Mouse (Mus musculus) frontal cortex, postnatal 25 days (tissue): ENCODE measurements at regions not wholly inside any gene's neighbourhood (a gene's known extent, or its start where the extent isn't known, plus 50 kb on each side); places are given as distances from the start of the nearest gene placed in this dataset.

ENCODE experiments used
- DNase-seq, 2 experiments: peaks; one replicate each; pipeline ENCODE4 v3.0.0; 2022; ENCODE audit warnings: low spot score in 2 of 2

DNA sequence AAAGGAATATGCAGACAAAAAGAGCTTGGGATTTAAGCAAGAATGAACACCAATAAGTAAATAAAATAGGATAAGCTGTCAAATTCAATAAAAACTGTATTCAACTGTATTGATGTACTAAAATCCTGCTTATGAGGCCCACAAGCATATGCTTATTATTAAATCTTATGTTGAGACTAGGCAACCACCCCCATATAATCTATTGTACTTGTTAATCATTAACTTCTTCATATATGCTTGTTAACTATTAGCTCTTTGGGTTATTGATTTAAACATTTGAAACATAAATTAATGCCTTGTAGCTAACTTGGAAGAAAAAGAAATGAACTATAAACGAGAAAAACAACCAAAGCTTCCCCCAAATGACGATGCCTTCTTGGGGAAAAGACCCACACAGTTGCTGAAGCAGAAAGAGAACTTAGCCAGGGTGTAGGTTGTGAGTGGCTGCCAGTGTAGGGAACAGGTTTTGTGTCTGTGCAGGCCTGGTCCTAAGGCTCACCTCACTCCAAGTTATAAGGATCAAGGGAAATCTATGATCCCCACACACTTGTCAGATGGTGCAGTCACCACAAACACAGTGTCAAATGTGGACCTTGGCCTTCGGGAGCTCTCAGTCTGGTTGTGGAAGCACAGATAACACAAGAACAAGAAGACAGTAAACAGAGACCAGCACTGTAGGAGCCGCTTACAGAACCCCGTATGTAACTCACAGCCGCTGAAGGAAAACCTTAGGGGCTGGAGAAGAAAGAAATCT lies 71.8 kb upstream of the Cited2 start:
- DNase-seq: no peak

DNA sequence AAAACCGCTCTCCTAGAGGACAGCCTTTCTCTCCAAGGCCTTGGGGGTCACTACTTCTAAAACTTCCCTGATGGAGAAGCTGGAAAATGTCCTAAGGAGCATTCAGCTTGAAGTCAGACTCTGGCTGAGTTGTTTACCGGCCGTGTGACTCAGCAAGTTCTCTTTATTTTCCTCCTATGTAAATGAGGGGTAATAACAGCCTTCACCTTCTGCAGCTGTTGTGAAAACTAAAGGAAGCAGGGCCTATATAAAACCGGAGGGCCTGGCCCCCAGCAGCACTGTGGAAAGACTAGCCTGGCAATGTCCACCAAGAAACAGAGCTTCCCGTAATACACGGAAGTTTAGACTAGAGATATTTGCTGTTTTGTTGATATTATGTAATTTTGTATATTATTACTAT lies 69.7 kb upstream of the Cited2 start:
- no peak for DNase-seq

DNA sequence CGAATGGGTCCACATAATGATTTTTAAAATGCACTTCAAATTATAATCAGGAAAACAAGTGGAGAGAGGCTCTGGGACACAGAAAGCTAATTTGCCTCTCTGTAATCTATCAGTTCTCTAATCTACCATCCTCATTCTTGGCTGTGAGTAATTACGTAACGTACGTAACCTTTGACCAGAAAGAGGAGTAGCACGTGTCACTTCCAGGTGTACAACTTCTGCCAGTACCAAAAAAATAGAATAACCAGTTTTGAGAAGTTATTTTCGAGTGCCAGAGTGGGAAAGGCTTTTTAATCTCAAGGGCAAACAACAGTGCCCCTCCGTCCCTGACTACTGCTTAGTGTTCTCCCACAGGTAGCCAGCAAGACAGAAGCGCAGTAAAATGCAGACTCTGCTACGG lies 69.2 kb upstream of the Cited2 start:
- no peak for DNase-seq

DNA sequence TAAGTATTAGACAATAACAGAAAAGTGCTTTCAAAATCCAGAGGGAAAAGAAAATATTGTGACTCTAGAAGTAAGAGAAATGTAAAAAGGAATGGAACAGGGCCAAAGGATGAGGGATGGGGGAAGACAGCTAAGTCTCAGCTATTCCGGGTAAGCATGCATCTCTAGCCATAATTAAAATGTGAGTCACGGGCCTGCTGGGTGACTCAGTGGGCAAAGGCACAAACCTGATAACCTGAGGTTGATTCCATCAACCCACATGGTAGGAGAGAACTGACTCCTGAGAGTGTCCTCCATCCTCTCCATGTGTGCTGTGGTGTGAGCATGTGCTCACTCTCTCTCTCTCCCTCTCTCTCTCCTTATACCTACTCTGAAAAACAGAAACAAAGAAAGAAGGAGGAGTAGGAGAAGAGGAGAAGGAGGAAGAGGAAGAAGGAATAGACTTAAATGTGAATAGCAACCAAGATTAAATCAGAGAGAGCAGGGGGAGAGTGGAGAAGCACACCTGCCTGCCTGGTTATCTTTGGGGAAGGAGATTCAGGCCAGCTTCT lies 68.6 kb upstream of the Cited2 start:
- no peak for DNase-seq

DNA sequence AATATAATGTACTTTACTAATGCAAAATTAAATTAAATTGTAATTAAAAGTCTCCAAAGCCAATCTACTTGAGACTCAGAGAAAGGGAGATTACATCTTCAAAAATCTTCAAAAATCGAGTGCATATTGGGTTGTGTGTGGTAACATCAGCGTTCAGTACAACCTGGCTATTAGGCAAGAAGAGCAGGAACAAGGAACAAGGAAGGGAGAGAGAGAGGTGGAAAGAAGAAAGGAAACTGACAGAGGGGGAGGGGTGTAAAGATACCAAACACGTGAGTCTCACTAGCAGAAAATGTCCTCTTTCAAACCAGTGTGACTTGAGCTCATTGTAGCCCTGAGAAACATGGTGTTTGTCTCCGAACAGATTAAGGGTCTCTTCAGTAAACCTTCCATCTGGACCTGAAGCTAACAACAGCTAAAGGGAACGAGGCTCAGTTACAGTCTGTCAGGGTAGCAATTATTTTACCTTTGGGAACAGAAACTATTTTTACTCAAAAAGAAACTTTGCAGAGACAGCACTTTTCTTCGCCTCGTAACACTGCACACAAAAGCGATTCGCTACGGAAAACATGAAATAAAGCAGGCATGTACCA lies 67.5 kb upstream of the Cited2 start:
- no peak for DNase-seq

DNA sequence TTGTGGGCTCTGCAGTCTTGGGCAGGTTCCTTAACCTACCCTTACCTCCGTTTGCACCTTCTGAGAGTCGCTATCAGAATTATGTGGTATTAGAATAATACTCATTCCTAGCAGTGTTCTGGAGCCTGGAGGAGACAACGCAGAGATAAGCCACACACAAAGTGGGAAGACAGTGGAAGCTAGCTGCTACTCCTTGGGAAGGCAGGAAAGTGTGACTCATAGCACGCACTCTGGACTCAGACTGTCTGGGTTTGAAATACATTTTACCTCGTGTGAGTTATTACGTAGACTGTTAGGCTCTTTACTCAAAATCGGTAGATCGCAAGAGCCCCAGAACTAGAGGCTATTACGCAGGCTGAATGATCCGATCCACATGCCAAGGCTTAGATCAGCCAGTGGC lies 66.7 kb upstream of the Cited2 start:
- DNase-seq: no peak

DNA sequence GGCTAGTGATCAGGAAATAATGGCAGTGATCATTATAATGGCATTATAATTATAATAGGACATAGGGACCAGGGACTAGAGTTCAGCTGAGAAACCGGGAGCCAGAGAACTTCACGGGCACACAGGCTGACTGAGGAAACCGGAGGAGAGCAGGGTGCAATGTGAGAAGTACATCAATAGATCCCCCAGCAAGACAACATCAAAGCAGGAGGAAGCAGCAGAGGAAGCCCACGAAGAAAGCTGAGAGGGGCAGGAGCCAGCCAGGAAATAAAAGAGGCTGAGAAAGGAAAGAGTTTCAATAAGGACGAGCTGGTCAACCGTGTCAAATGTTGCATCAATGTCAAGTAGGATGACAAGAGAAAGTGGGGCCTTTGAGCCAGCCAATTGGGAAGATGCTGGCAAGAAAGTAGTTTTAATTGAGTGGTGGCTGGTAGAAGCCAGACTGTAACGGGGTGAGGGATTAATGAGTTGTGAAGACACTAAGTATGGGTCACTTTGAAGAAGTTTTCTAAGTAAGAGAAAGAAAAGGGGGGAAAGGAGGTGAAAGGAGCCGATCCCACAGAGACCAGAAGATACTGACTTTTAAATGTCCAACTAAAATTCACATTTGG lies 66.0 kb upstream of the Cited2 start:
- no peak for DNase-seq

DNA sequence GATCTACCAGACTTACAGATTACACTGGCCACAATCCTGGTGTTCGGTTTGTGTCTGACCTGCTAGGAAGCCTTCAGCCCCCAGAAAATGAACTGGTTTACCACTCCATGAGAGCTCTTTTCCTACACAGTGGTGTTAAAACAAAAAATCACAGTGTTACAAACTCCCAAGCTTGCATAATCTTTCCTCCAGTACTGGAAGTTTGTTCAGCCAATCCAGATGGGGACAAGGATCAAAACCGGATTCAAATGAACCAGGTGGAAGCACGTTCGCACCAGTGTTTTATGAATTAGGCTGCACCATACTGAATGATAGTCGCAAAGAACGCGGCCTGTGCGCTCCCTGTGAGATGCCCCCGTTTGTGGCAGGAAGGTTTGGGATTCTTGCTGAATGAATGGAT lies 63.4 kb upstream of the Cited2 start:
- no peak for DNase-seq

DNA sequence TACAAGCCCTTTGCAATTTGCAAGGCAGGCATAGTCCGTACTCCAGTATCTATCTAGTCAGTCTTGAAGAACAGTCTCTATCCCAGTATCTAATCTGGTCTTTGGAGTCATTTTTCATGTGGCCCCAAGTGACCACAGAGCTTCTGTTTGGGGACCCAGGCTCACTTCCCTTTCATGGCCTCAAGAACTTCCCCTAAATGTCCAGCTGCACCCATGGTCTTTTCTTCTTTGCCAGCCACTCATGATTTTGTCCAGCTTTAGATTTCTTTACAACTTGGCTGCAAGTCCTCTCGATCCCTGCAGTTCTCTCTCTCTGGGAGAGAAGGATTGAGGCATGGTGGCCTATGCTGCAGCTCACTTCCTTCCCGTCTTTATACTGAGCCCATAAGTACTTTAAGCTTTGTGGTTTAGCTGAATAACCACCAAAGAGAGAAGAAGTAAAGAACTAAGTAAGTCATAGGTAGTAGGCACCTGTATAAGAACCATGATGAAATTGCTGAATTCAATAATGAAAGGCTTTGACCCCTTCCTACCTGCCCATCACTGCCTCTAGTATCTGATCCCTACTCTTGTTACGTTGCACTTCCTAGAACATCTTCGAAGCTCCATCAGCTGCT lies 62.1 kb upstream of the Cited2 start:
- no peak for DNase-seq

DNA sequence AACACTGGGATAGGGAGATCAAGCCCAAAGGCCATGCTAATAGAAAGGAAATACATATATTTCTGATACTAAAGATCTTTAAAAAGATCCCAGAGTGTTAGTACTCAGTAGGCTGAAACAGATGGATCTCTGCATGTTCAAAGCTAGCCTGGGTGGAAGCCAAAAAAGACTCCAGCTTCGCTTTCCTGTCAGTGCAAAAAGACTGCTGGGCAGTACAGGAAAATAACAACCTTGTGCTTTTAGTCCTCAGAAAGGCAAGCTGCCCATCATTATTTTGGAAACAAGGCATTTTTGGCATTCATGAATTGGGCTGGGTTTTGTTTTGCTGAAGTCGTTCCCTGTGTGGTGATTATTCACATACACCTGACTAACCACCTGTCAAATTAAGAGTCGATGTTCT lies 56.9 kb upstream of the Cited2 start:
- no peak for DNase-seq

DNA sequence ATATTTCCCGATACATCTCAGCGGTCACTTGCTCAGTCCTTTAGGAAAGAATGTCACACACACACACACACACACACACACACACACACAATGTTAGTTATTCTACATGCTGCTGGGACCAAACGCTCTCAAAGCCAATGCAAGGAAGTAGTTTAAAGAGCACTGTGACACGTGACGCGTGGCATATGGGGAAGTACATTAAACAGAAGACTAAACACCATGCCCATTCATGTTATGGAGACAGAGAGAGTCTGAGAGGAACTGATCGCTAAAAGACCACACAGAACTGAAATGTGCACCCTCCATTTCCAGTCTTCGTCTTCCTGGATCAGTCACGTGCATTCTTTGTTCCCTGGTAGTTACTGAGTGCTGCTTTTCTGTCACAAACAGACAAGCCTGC lies 53.6 kb upstream of the Cited2 start:
- no peak for DNase-seq
